Mouse (Mus musculus): ENCODE measurements around the gene Qpctl.

DNA sequence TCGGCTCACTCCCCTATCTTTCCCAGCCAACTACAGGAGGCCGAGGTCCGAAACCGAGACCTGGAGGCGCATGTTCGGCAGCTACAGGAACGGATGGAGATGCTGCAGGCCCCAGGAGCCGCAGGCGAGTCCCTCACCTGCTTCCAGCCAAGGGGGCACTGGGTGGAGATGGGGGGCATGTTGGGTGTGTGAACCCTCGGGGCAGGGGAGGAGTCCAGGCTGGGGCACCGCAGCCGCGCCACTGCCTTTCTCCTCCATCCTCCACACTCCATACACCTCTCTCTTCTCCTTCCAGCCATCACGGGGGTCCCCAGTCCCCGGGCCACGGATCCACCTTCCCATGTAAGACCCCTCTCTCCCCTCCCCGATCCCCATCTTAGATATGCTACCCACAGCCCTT lies 57.2 kb downstream of the Qpctl start:
- TF ChIP-seq POLR2A (IDR thresholded peaks at IDR 0.05; ENCODE audit: extremely low read depth, insufficient read depth, low read length) (no peak), CTCF (IDR thresholded peaks at IDR 0.05; ENCODE audit: extremely low read depth, insufficient read depth, low read length) (no peak)
